Mouse (Mus musculus) lung, adult 2 months (tissue): ENCODE measurements around the gene Pltp. TPM values are rescaled to one million over a fixed set of nuclear protein-coding genes. Genes with fewer than 3 reads are reported as not detected.
"Not testable (repeated sequence)": the region's sequence is repeated elsewhere in the genome, so short reads cannot be mapped to it uniquely, and the experiment has no call there.

Source experiments
- DNase-seq: peaks from one replicate; pipeline ENCODE4 v3.0.0; 2022
- H3K4me1 ChIP-seq: fragments of 200-500 bp; 2 replicates; pipeline ENCODE4 v1.6.1; 2011; ENCODE audit warnings: low read length; ENCODE audit not compliant: control insufficient read depth, insufficient read depth
- H3K4me3 ChIP-seq: fragments of 200-500 bp; replicated peaks from 2 replicates; pipeline ENCODE3; 2011; ENCODE audit warnings: low read depth, mild to moderate bottlenecking, control low read depth, low read length; ENCODE audit errors: extremely low read depth
- CTCF ChIP-seq: fragments of 200-500 bp; IDR thresholded peaks from 2 replicates; pipeline ENCODE4 v1.5.1; 2011; ENCODE audit warnings: mild to moderate bottlenecking, low read length, control low read depth; ENCODE audit not compliant: insufficient read depth
- POLR2A ChIP-seq: fragments of 200-500 bp; IDR thresholded peaks from 2 replicates; pipeline ENCODE4 v1.6.1; 2011; ENCODE audit warnings: low read depth, mild to moderate bottlenecking, control low read depth, low read length, borderline replicate concordance; ENCODE audit errors: extremely low read depth
- WGBS: fragments of 180-500 bp; shearing (Covaris S2); methylation state at CpG from one replicate; pipeline ENCODE4 v1.1.7; 2018; 5-methylcytosine and 5-hydroxymethylcytosine counted together
- polyA plus RNA-seq: library from polyadenylated mRNA; depleted of rRNA; stranded (reverse); fragments of >200 nt; gene quantifications from 2 replicates; pipeline ENCODE4 v1.2.3, GENCODE M21; 2012

The Pltp gene
- polyA plus RNA-seq, 1 experiment: 873 TPM

DNA sequence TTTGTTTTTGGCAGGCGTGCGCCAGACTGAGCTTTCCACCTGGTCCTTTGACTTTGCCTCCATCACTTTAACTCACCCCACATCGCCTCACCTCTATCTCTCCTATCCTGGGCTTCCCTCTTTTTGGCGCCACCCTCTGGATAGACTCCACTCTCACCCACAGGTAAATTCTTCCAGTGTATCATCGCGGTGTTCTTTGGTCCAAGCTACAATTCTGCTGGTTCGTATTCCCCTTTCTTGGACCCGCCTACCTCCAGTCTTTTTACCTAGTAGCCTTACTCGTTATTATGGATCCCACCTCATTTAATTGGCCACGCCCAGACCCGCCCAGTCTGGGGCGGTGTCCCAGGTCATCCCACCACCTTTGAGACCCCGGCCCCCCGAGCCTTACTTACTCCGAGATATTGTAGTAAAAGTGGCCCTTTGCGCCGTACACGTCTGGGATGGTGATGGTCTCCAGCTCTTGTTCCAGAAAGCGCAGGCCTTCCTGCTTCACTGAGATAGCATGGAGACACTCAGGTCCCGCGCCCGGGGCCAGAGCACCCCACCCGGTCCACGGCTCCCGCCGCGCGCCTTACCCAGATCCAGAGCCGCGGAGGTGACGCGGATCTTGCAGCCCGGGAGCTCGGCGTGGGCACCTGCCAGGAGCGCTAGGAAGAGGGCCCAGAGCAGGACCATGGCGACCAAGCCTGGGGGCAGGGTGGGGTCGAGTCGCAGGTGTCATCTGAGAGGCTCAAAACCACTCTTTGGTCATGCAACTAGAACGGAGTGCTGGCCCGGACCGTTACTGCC, 1.0 kb downstream of the Pltp start:
- Histone ChIP-seq H3K4me3 (peak overlapping the region; percentile 89), H3K4me1 (peaks cover 17% of the 10 kb centered on the region)
- TF ChIP-seq CTCF (no peak), POLR2A (no peak)
- peak; percentile 46 for DNase-seq
- WGBS: 2% methylated on average over 42 of the region's 42 CpGs

DNA sequence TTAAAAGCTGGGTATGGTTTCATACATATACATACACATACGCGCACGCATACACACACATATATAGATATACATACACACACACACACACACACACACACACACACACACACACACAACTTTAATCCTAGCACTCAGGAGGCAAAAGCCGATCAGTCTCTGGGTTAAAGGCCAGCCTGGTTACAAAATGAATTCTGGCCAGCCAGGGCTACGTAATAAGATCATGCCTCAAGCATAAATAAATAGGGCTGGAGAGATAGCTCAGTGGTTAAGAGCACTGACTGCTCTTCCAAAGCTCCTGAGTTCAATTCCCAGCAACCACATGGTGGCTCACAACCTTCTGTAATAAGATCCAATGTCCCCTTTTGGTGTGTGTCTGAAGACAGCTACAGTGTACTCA, 1.9 kb downstream of the Pltp start:
- 68% methylated on average over 5 of the region's 5 CpGs for WGBS
- not testable (repeated sequence) for H3K4me3 ChIP-seq, H3K4me1 ChIP-seq, DNase-seq

GRCm38 (mm10) chr2:164850061-164850460, 7.5 kb downstream of the Pltp start:
- peaks cover 6% of the 10 kb centered on the region; the same call in 1 of the 2 replicates for H3K4me1 ChIP-seq
- no peak for DNase-seq
- no peak overlapping the region for H3K4me3 ChIP-seq
- WGBS: 73% methylated on average over 8 of the region's 8 CpGs
- TF ChIP-seq CTCF (no peak), POLR2A (no peak)

DNA sequence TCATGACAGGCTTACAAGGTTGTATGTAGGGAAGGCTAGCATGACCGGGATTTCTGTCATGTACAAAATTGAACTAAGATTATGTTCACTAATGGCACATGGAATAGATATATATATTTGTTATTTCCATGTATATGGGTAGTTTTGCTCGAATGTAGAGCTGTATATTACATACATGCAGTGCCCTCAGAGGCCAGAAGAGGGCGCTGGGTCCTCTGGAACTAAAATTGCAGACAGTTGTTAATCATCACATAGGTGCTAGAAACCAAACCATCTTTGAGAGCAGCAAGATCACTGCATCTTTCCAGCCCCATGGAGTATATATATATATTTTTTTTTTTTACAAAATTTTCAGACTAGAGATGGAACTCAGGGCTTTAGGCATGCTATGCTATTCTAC, 11.7 kb downstream of the Pltp start:
- TF ChIP-seq POLR2A (no peak), CTCF (peak; percentile 40)
- Histone ChIP-seq H3K4me3 (no peak overlapping the region), H3K4me1 (no peaks in the 10 kb centered on the region)
- 58% methylated on average over 3 of the region's 3 CpGs for WGBS
- DNase-seq: no peak

DNA sequence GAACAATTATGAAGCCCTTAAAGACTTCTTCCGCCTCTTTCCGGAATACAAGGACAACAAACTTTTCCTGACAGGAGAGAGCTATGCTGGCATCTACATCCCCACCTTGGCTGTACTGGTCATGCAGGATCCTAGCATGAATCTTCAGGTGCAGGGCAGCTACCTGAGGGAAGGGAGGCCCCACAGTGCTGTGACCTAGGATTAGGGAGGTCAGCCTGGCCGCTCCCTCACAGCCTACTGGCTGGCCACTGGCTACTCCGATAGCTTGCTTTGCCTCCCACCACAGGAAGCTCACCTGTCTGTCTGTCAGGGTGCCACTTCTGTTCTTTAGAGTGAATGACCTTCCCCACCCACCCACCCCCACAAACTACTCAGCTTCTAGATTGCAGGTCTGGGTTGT, 22.3 kb downstream of the Pltp start:
- WGBS: 73% methylated on average over 4 of the region's 4 CpGs
- H3K4me1 ChIP-seq: peaks cover 9% of the 10 kb centered on the region
- no peak overlapping the region for H3K4me3 ChIP-seq
- no peak for DNase-seq
- TF ChIP-seq POLR2A (peak; percentile 17; the same call in 1 of the 2 replicates), CTCF (no peak)

GRCm38 (mm10) chr2:164834531-164834930, 23.0 kb downstream of the Pltp start:
- Histone ChIP-seq H3K4me1 (peaks cover 9% of the 10 kb centered on the region), H3K4me3 (peak overlapping the region; percentile 75)
- WGBS: 25% methylated on average over 8 of the region's 8 CpGs
- TF ChIP-seq POLR2A (0 out of 2 replicates have a peak, but pooled peaks have one; percentile 5), CTCF (no peak)
- DNase-seq: no peak

- DNase-seq: peak; percentile 91
- Histone ChIP-seq H3K4me1 (peaks cover 9% of the 10 kb centered on the region), H3K4me3 (peak within 1 kb of the TSS; percentile 75)
- WGBS: under 1% methylated on average over 31 of the region's 31 CpGs
- TF ChIP-seq POLR2A (peak; percentile 83; the same call in 1 of the 2 replicates), CTCF (no peak)
Observed at GRCm38 (mm10) chr2:164833314-164833959, 24.1 kb downstream of the Pltp start, which contains the start of gene Neurl2. TSS of gene Neurl2 (minus strand) at chr2:164833456.

DNA sequence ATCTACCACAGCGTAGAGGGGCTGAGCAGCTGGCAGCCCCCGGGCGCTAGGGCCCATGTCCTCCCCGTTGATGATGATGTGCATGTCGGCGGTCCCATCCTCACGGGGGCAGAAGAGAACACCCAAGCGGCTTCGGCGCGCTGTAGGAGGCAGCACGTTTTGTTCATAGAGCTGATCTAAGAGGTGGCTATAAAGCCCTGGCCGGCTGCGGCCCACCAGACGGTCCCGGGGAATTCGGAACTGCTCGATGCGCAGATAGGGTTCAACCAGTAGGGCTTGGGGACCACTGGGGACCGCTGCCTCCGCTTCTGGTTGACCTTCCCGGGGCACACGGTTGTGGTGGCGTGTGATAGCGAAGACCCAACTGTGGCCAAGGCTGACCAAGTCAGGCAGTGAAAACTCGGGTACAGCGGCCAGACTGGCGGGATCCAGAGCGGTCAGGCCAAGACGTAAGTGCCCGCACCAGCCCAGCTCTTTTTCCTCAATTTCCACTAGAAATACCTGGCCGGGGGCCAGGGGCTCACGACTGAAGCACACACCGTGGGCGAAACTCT, 24.7 kb downstream of the Pltp start, which contains the start of gene Ctsa:
Gene Ctsa (plus strand): TSS at position 126 of the 554 bp plus-strand sequence.
- peak; percentile 75 for DNase-seq
- H3K4me3 ChIP-seq: peak within 1 kb of the TSS; percentile 75
- WGBS: 1% methylated on average over 35 of the region's 35 CpGs
- peaks cover 9% of the 10 kb centered on the region for H3K4me1 ChIP-seq
- TF ChIP-seq CTCF (peak; percentile 53), POLR2A (0 out of 2 replicates have a peak, but pooled peaks have one; percentile 5)

DNA sequence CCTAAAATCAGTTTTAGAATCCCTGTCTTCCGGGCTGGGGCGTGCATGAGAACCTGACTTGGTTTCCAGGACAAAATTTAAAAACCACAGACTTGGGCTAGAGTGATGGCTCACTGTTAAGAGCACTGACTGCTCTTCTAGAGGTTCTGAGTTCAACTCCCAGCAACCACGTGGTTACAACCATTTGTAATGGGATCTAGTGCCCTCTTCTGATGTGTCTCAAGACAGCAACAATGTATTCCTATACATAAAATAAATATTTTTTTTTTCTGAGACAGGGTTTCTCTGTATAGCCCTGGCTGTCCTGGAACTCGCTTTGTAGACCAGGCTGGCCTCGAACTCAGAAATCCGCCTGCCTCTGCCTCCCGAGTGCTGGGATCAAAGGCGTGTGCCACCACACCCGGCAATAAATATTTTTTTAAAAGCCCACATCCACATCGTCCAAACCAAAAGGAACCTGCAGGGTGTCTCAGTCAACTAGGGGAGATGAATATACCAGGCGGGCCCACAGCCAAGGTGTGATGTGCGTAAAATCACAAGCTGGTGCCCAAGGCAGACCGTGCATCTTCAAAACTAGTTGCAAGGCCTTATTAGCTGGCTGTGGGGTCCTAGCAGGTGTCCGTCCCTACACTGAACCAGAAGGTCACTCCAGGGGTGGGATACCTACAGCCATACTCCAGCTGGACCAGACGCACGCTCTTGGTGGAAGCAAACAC, 25.3 kb downstream of the Pltp start:
- 56% methylated on average over 16 of the region's 16 CpGs for WGBS
- Histone ChIP-seq H3K4me3 (peak overlapping the region; percentile 75), H3K4me1 (peaks cover 9% of the 10 kb centered on the region)
- no peak for TF ChIP-seq CTCF
- TF ChIP-seq POLR2A: no peak; the same call in 1 of the 2 replicates
- DNase-seq: no peak
